Mouse (Mus musculus) MN1 (cell line): ENCODE measurements around the gene Spag4.
"Not testable (repeated sequence)": the region's sequence is repeated elsewhere in the genome, so short reads cannot be mapped to it uniquely, and the experiment has no call there.

ENCODE experiments used
- DNase-seq: peaks from one replicate; pipeline ENCODE4 v3.0.0-alpha.2; 2016; ENCODE audit warnings: low spot score

Gene Spag4

GRCm38 (mm10) chr2:156110627-156111357 lies 45.8 kb downstream of the Spag4 start:
- peak; percentile 37 for DNase-seq

DNA sequence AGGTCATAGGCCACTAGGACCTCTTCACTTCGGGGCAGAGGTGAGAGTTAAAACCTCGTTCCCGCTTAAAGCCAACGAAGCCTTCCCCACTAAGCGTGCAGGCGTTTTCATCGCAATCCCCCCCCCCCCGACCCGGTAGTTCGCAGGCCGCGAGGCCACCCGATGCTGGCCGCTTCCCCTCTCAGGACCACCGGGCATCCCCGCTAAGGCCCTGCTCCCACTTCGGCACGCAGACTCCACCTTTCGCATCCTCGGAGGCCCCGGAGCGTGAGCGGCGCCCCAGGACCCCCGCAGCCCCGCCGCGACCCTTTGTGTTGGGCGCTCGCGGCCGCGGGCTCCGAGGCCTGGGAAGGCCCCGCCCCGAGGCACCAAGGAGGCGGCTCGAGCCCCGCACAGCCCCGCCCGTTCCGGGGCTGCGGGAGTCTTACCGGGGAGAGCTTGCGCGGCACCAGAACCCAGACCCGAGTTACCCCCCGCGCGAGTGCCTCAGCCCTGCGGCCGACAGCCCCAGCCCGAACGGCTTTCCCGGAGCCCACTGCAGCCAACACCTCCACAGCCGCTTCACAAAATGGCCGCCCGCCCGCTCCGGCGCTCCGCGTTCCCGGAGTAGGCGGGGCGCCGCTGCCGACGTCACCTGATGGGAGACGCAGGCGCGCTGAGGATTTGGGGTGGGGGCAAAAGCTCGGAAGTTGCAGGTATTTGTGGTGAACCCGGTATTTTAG lies 46.5 kb downstream of the Spag4 start, which contains the start of the genes Cpne1 and Rbm12:
Gene Cpne1 (minus strand): TSS at position 608 of the 722 bp plus-strand sequence.
Gene Rbm12 (minus strand): TSS at position 621 of the 722 bp plus-strand sequence.
- DNase-seq: peak; percentile 92

DNA sequence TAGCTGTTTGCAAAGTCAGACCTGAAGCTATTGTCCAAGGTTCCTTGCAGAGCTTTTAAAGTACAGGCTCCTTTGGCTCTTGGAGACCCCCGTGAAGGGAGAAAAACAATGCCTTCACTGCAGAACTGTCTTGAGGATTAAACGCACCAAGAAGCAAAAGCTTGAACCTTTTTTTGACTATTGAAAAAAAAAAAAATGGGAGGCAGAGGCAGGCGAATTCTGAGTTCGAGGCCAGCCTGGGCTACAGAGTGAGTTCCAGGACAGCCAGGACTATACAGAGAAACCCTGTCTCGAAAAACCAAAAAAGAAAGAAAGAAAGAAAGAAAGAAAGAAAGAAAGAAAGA lies 47.1 kb downstream of the Spag4 start:
- not testable (repeated sequence) for DNase-seq

DNA sequence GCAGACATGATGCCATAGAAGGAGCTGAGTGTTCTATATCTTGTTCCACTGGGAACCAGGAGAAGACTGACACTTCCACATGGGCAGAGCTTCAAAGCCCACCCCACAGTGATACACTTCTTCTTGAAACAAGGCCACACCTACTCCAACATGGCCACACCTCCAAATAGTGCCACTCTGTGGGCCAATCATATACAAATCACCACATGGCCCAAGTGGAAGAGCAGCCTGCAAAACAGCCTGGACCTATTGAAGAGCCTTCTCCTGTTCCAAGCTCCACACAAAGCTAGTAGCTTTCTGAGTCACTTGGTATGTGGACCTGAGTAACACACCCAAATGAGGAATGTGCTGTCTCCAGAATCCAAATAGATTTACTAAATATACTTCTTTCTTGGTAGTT lies 54.6 kb downstream of the Spag4 start:
- DNase-seq: no peak
